Mouse (Mus musculus): ENCODE results near the gene Hhipl1. TPM values are rescaled to one million over a fixed set of nuclear protein-coding genes. Genes with fewer than 3 reads are reported as not detected.

Hhipl1 gene
- polyA plus RNA-seq, 1 experiment from 2014 or later: 0.43 TPM

DNA sequence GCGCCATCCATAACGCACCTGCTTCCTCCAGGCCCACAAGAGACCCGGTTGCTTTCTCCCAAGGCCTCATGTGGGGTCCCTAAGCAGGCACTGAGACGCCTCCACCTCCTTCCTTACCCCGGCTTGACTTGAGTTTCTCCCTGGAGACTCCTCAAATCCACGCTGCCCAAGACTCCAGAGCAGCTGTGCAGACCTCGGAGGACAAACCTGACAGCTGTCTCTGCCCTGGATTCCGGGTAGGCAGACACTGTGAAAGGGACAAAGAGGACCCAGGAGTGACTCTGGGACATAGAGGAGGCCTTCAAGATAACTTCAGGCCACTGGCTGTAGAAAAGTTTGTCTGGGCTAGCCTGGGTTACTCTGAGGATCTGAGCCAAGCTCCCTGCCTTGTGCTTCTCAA lies 68.6 kb downstream of the Hhipl1 start:
- Histone ChIP-seq H3K4me2 (ENCODE audit: low read depth, low read length) (no peak overlapping the region), H3K4me3 (ENCODE audit: low read depth, low read length) (no peak overlapping the region), H3K9me3 (replicated peaks; ENCODE audit: control insufficient read depth, low read length) (no peaks in the 10 kb centered on the region), H3K27ac (replicated peaks; ENCODE audit: low read depth, low read length) (no peak overlapping the region), H3K27me3 (ENCODE audit: control insufficient read depth, insufficient read depth, low read length) (no peaks in the 10 kb centered on the region), H3K4me1 (ENCODE audit: control insufficient read depth, insufficient read depth, low read length) (peaks cover 3% of the 10 kb centered on the region; the same call in 1 of the 2 replicates), H3K36me3 (replicated peaks; ENCODE audit: control insufficient read depth, insufficient read depth, low read depth, low read length) (no peaks in the 10 kb centered on the region), H3K9ac (replicated peaks; ENCODE audit: low read length) (no peak overlapping the region)
- DNase-seq (ENCODE audit: low spot score): no peak
- 73% methylated on average over 8 of the region's 8 CpGs for WGBS
- ATAC-seq (replicated peaks; ENCODE audit: insufficient number of reproducible peaks, low FRiP score, low TSS enrichment, low read depth): no peak

DNA sequence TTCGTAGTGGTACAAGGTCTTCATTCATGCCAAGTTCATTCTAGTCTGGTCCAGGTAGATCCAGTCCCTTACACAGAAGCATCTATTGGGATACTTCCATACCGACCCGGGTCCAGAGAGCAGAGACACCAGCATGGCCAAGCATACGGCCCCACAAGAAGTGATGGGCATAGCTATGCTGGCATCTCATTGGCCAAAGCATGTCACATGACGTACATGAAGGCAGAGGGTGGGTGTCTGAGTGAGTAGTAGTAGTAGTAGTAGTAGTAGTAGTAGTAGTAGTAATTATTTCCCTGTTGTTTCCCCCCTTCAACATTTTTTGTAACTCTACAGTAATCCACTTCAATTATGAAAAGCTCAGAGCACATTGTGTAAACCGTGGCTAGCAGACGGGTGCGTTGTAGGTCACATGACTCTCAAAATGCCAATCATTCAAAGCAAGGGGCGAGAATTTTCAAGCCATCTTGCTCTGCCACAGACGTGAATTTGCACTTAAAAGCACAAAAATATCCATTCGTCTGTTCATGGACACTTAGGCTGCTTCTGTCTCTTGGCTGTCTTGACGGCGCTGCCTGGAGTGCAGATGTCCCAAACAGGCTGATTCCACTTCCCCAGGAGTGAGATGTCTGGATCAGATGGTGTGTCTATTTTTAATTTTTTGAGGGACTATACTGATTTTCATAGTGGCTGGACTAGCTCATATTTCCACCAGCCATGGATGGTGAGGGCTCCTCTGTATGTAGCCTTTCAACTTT lies 72.5 kb downstream of the Hhipl1 start:
- Histone ChIP-seq H3K36me3 (replicated peaks; ENCODE audit: control insufficient read depth, insufficient read depth, low read depth, low read length) (no peaks in the 10 kb centered on the region), H3K4me2 (ENCODE audit: low read depth, low read length) (no peak overlapping the region), H3K9ac (replicated peaks; ENCODE audit: low read length) (no peak overlapping the region), H3K4me3 (ENCODE audit: low read depth, low read length) (no peak overlapping the region), H3K4me1 (ENCODE audit: control insufficient read depth, insufficient read depth, low read length) (no peaks in the 10 kb centered on the region), H3K9me3 (replicated peaks; ENCODE audit: control insufficient read depth, low read length) (no peaks in the 10 kb centered on the region), H3K27me3 (ENCODE audit: control insufficient read depth, insufficient read depth, low read length) (no peaks in the 10 kb centered on the region), H3K27ac (replicated peaks; ENCODE audit: low read depth, low read length) (no peak overlapping the region)
- no peak for DNase-seq (ENCODE audit: low spot score)
- ATAC-seq (replicated peaks; ENCODE audit: insufficient number of reproducible peaks, low FRiP score, low TSS enrichment, low read depth): no peak
- 84% methylated on average over 13 of the region's 13 CpGs for WGBS

Other genes with a start within 250 kb of the Hhipl1 start
- 86.6 and 101 TPM in 2 replicates for gene Setd3, start 127.0 kb upstream of the Hhipl1 start, polyA plus RNA-seq (2014; fragmentation: Nextera tagmentation; extraction: Ambion mirVana)
- 7.8 and 8.3 TPM in 2 replicates for gene Ccnk, start 126.7 kb upstream of the Hhipl1 start, polyA plus RNA-seq (2014; fragmentation: Nextera tagmentation; extraction: Ambion mirVana)
- gene Ccdc85c, start 30.8 kb upstream of the Hhipl1 start, polyA plus RNA-seq (2014; fragmentation: Nextera tagmentation; extraction: Ambion mirVana): 8.4 and 9.8 TPM in 2 replicates
- 2.9 and 3.1 TPM in 2 replicates for gene Cyp46a1, start 28.1 kb downstream of the Hhipl1 start, polyA plus RNA-seq (2014; fragmentation: Nextera tagmentation; extraction: Ambion mirVana)
- gene Eml1, start 64.7 kb downstream of the Hhipl1 start, polyA plus RNA-seq (2014; fragmentation: Nextera tagmentation; extraction: Ambion mirVana): 64.1 and 69.7 TPM in 2 replicates
- gene Evl, start 248.4 kb downstream of the Hhipl1 start, polyA plus RNA-seq (2014; fragmentation: Nextera tagmentation; extraction: Ambion mirVana): 88.1 and 91.0 TPM in 2 replicates